In genomic region chr10:85185639-85186498, GRCm38 (mm10) we compare ENCODE assay signal across 8 mouse cellular contexts. TPM values are rescaled to one million over a fixed set of nuclear protein-coding genes. Genes with fewer than 3 reads are reported as not detected.
DNase-seq lines count a peak whose midpoint lies in the region; ATAC-seq and TF ChIP-seq lines count a peak whose summit lies in the region.

No protein-coding gene starts in this region.

- no peaks in the 10 kb centered on the region for H3K27me3 ChIP-seq in testis, adult 2 months (ENCODE audit: control insufficient read depth, insufficient read depth, low read length)
- no peaks in the 10 kb centered on the region for H3K27me3 ChIP-seq in heart, postnatal 0 days (ENCODE audit: control insufficient read depth, insufficient read depth, low read length)
- no peaks in the 10 kb centered on the region for H3K27me3 ChIP-seq in midbrain, embryonic 13.5 days

- no peak for TF ChIP-seq CTCF in testis, adult 2 months (IDR thresholded peaks at IDR 0.05; ENCODE audit: control insufficient read depth, insufficient read depth, insufficient replicate concordance, low read depth, low read length)
- TF ChIP-seq CTCF in cortical plate, adult 2 months (IDR thresholded peaks at IDR 0.05; ENCODE audit: extremely low read depth, insufficient read depth, low read length) = no peak
- TF ChIP-seq CTCF in heart, postnatal 0 days (IDR thresholded peaks at IDR 0.05; ENCODE audit: low read depth) = no peak

- H3K4me1 ChIP-seq in testis, adult 2 months (ENCODE audit: control insufficient read depth, insufficient read depth, low read length) = peaks cover 6% of the 10 kb centered on the region
- peaks cover 1% of the 10 kb centered on the region; the same call in 1 of the 2 replicates for H3K4me1 ChIP-seq in cortical plate, adult 2 months (ENCODE audit: control insufficient read depth, insufficient read depth, low read length)
- peaks cover 8% of the 10 kb centered on the region for H3K4me1 ChIP-seq in heart, postnatal 0 days (ENCODE audit: control insufficient read depth, insufficient read depth)
- H3K4me1 ChIP-seq in midbrain, embryonic 13.5 days (replicated peaks) = peaks cover 16% of the 10 kb centered on the region

- 30% methylated on average over 14 of the region's 14 CpGs for WGBS in heart, postnatal 0 days
- 31% methylated on average over 14 of the region's 14 CpGs for WGBS in midbrain, embryonic 13.5 days

- peak overlapping the region; percentile 51 for H3K27ac ChIP-seq in testis, adult 2 months (ENCODE audit: control insufficient read depth, insufficient read depth, low read depth, low read length)
- H3K27ac ChIP-seq in cortical plate, adult 2 months (ENCODE audit: insufficient read depth, low read length) = 0 out of 2 replicates have a peak overlapping the region, but pooled peaks have one; percentile 20
- H3K27ac ChIP-seq in heart, postnatal 0 days (ENCODE audit: low read depth) = peak overlapping the region; percentile 98
- H3K27ac ChIP-seq in midbrain, embryonic 13.5 days = peak overlapping the region; percentile 91

- DNase-seq in testis, postnatal 10 days (ENCODE audit: low spot score) = no peak
- no peak for DNase-seq in heart, postnatal 0 days (ENCODE audit: low spot score)
- peak; percentile 36 to 62 for DNase-seq in kidney, postnatal 4 days
- DNase-seq in ovary, adult 18-20 months (ENCODE audit: low spot score) = no peak
- DNase-seq in urinary bladder, adult 18-20 months (ENCODE audit: low spot score in 2 of 2) = no peak

- ATAC-seq in heart, postnatal 0 days (ENCODE audit: insufficient read depth, low read depth) = no peak
- no peak for ATAC-seq in midbrain, embryonic 13.5 days

- no peak for TF ChIP-seq EP300 in heart, postnatal 0 days (IDR thresholded peaks at IDR 0.05; ENCODE audit: low read depth)

- TF ChIP-seq POLR2A in testis, adult 2 months (IDR thresholded peaks at IDR 0.05; ENCODE audit: control insufficient read depth, low read depth, low read length) = no peak
- TF ChIP-seq POLR2A in cortical plate, adult 2 months (IDR thresholded peaks at IDR 0.05; ENCODE audit: extremely low read depth, insufficient read depth, low read length) = no peak

- no peaks in the 10 kb centered on the region for H3K36me3 ChIP-seq in testis, adult 2 months (ENCODE audit: control insufficient read depth, insufficient read depth, low read length)
- H3K36me3 ChIP-seq in heart, postnatal 0 days (replicated peaks; ENCODE audit: control insufficient read depth, insufficient read depth, low read length) = no peaks in the 10 kb centered on the region
- no peaks in the 10 kb centered on the region for H3K36me3 ChIP-seq in midbrain, embryonic 13.5 days

- H3K4me2 ChIP-seq in heart, postnatal 0 days (ENCODE audit: low read depth, low read length) = peak overlapping the region; percentile 84
- peak overlapping the region; percentile 100 for H3K4me2 ChIP-seq in midbrain, embryonic 13.5 days (replicated peaks)

- peak overlapping the region; percentile 94 for H3K4me3 ChIP-seq in testis, adult 2 months (ENCODE audit: control insufficient read depth, low read depth, low read length)
- H3K4me3 ChIP-seq in cortical plate, adult 2 months (ENCODE audit: insufficient read depth, low read length) = peak overlapping the region; percentile 71
- peak overlapping the region; percentile 88 for H3K4me3 ChIP-seq in heart, postnatal 0 days (ENCODE audit: low read depth, low read length)
- H3K4me3 ChIP-seq in midbrain, embryonic 13.5 days (replicated peaks) = peak overlapping the region; percentile 86

- H3K9ac ChIP-seq in heart, postnatal 0 days (replicated peaks; ENCODE audit: low read depth, low read length) = peak overlapping the region; percentile 87
- H3K9ac ChIP-seq in midbrain, embryonic 13.5 days (replicated peaks) = peak overlapping the region; percentile 76

- no peaks in the 10 kb centered on the region for H3K9me3 ChIP-seq in heart, postnatal 0 days (replicated peaks; ENCODE audit: control insufficient read depth, low read length)
- no peaks in the 10 kb centered on the region for H3K9me3 ChIP-seq in midbrain, embryonic 13.5 days

RNA-seq across cellular contexts. Expression of gene Cry1, which starts 1.0 kb away (rescaled TPM):
- 17.2 and 18.3 TPM in 2 replicates for polyA plus RNA-seq in testis, adult 2 months (2012; rRNA removed)
- polyA plus RNA-seq in cortical plate, adult 2 months (2012; rRNA removed) = 10.7 and 13.6 TPM in 2 replicates
- 9.6 and 15.6 TPM in 2 replicates for total RNA-seq in heart, postnatal 0 days (2014; rRNA removed; ENCODE audit: low replicate concordance)
- polyA plus RNA-seq in heart, postnatal 0 days (2015; fragmentation: Nextera tagmentation; extraction: Ambion mirVana) = 16.2 and 17.5 TPM in 2 replicates
- polyA plus RNA-seq in midbrain, embryonic 13.5 days (2015; fragmentation: Nextera tagmentation; extraction: Ambion mirVana) = 31.3 and 31.7 TPM in 2 replicates

RNA-seq across cellular contexts. Expression of gene Mterf2, which starts 58.0 kb away (rescaled TPM):
- polyA plus RNA-seq in testis, adult 2 months (2012; rRNA removed) = 3.4 and 4.2 TPM in 2 replicates
- polyA plus RNA-seq in cortical plate, adult 2 months (2012; rRNA removed) = 20.6 and 23.6 TPM in 2 replicates
- 11.1 and 11.5 TPM in 2 replicates for total RNA-seq in heart, postnatal 0 days (2014; rRNA removed; ENCODE audit: low replicate concordance)
- 15.1 and 21.2 TPM in 2 replicates for polyA plus RNA-seq in heart, postnatal 0 days (2015; fragmentation: Nextera tagmentation; extraction: Ambion mirVana)
- polyA plus RNA-seq in midbrain, embryonic 13.5 days (2015; fragmentation: Nextera tagmentation; extraction: Ambion mirVana) = 31.8 and 37.0 TPM in 2 replicates

Comparison
In these comparisons a context has a peak if more than half of its experiments do, and no peak if none do; other contexts are left out.
1. H3K27ac ChIP-seq: peak in every context shown above with its lines; median percentile 98 in heart, postnatal 0 days; 91 in midbrain, embryonic 13.5 days; 51 in testis, adult 2 months; 20 in cortical plate, adult 2 months.
2. DNase-seq: peak in kidney, postnatal 4 days (2 of 2); none in testis, postnatal 10 days (single experiment), heart, postnatal 0 days (single experiment), ovary, adult 18-20 months (single experiment) and urinary bladder, adult 18-20 months (0 of 2).
3. Peak in every context shown above with its lines, with median percentiles within 50 percentile points of each other: H3K4me3 ChIP-seq.